Mouse (Mus musculus): Measurements from ENCODE around the gene Anapc15-ps. TPM values are rescaled to one million over a fixed set of nuclear protein-coding genes. Genes with fewer than 3 reads are reported as not detected.
"Not testable (repeated sequence)": the region's sequence is repeated elsewhere in the genome, so short reads cannot be mapped to it uniquely, and the experiment has no call there.

The Anapc15-ps gene
- polyA plus RNA-seq, 1 experiment from 2014 or later: not detected

GRCm38 (mm10) chr10:95647128-95647527 is 26.1 kb downstream of the Anapc15-ps start:
- H3K27ac ChIP-seq: no peak overlapping the region
- H3K27me3 ChIP-seq: no peaks in the 10 kb centered on the region
- no peak for ATAC-seq (ENCODE audit: low read depth)

GRCm38 (mm10) chr10:95646576-95646975 is 26.7 kb downstream of the Anapc15-ps start:
- no peak for ATAC-seq (ENCODE audit: low read depth)
- Histone ChIP-seq H3K4me1 (replicated peaks) (peaks cover 18% of the 10 kb centered on the region), H3K27me3 (no peaks in the 10 kb centered on the region), H3K4me3 (replicated peaks) (no peak overlapping the region), H3K36me3 (no peaks in the 10 kb centered on the region), H3K9me3 (replicated peaks) (no peaks in the 10 kb centered on the region), H3K9ac (no peak overlapping the region), H3K27ac (no peak overlapping the region), H3K4me2 (no peak overlapping the region)
- no peak for DNase-seq
- 71% methylated on average over 10 of the region's 10 CpGs for WGBS (ENCODE audit: insufficient replicate concordance)

More at GRCm38 (mm10) chr10:95647128-95647527, 26.1 kb downstream of the Anapc15-ps start:
- Histone ChIP-seq H3K36me3 (no peaks in the 10 kb centered on the region), H3K9me3 (replicated peaks) (no peaks in the 10 kb centered on the region), H3K4me1 (replicated peaks) (peaks cover 18% of the 10 kb centered on the region), H3K4me2 (no peak overlapping the region), H3K4me3 (replicated peaks) (no peak overlapping the region), H3K9ac (no peak overlapping the region)
- no peak for DNase-seq
- WGBS (ENCODE audit: insufficient replicate concordance): 18% methylated on average over 9 of the region's 9 CpGs

- Histone ChIP-seq H3K27ac (peak overlapping the region; percentile 4), H3K27me3 (no peaks in the 10 kb centered on the region), H3K36me3 (no peaks in the 10 kb centered on the region), H3K4me1 (replicated peaks) (peaks cover 18% of the 10 kb centered on the region), H3K9me3 (replicated peaks) (no peaks in the 10 kb centered on the region), H3K4me2 (no peak overlapping the region), H3K4me3 (replicated peaks) (no peak overlapping the region), H3K9ac (no peak overlapping the region)
- DNase-seq: no peak
- ATAC-seq (ENCODE audit: low read depth): peak; percentile 59; the same call in 1 of the 2 replicates
- 49% methylated on average over 6 of the region's 6 CpGs for WGBS (ENCODE audit: insufficient replicate concordance)
Observed at GRCm38 (mm10) chr10:95643696-95644360, 29.4 kb downstream of the Anapc15-ps start.

- Histone ChIP-seq H3K9ac (no peak overlapping the region), H3K9me3 (replicated peaks) (no peaks in the 10 kb centered on the region), H3K27me3 (no peaks in the 10 kb centered on the region), H3K27ac (no peak overlapping the region), H3K4me3 (replicated peaks) (no peak overlapping the region), H3K4me2 (no peak overlapping the region), H3K4me1 (replicated peaks) (peaks cover 18% of the 10 kb centered on the region), H3K36me3 (no peaks in the 10 kb centered on the region)
- DNase-seq (no peak), ATAC-seq (ENCODE audit: low read depth) (no peak)
- 61% methylated on average over 5 of the region's 5 CpGs for WGBS (ENCODE audit: insufficient replicate concordance)
Observed at GRCm38 (mm10) chr10:95643042-95643441, 30.2 kb downstream of the Anapc15-ps start.

- H3K27ac ChIP-seq: no peak overlapping the region
- no peaks in the 10 kb centered on the region for H3K9me3 ChIP-seq (replicated peaks)
- no peak overlapping the region for H3K4me3 ChIP-seq (replicated peaks)
- H3K36me3 ChIP-seq: no peaks in the 10 kb centered on the region
- H3K4me2 ChIP-seq: no peak overlapping the region
- ATAC-seq (ENCODE audit: low read depth) (no peak), DNase-seq (no peak)
- no peak overlapping the region for H3K9ac ChIP-seq
- H3K4me1 ChIP-seq (replicated peaks): peaks cover 10% of the 10 kb centered on the region
- 71% methylated on average over 5 of the region's 5 CpGs for WGBS (ENCODE audit: insufficient replicate concordance)
- no peaks in the 10 kb centered on the region for H3K27me3 ChIP-seq
Observed at GRCm38 (mm10) chr10:95641335-95641734, 31.9 kb downstream of the Anapc15-ps start.

- no peaks in the 10 kb centered on the region for H3K36me3 ChIP-seq
- 54% methylated on average over 5 of the region's 5 CpGs for WGBS (ENCODE audit: insufficient replicate concordance)
- no peak for ATAC-seq (ENCODE audit: low read depth)
Observed at GRCm38 (mm10) chr10:95639429-95639828, 33.8 kb downstream of the Anapc15-ps start.

GRCm38 (mm10) chr10:95634751-95635150 is 38.5 kb downstream of the Anapc15-ps start:
- no peak overlapping the region for H3K4me2 ChIP-seq
- peaks cover 31% of the 10 kb centered on the region for H3K4me1 ChIP-seq (replicated peaks)
- H3K27me3 ChIP-seq: no peaks in the 10 kb centered on the region
- ATAC-seq (ENCODE audit: low read depth) (0 out of 2 replicates have a peak, but pooled peaks have one; percentile 21), DNase-seq (peak; percentile 56)
- H3K36me3 ChIP-seq: no peaks in the 10 kb centered on the region
- H3K9ac ChIP-seq: no peak overlapping the region
- H3K27ac ChIP-seq: no peak overlapping the region
- WGBS (ENCODE audit: insufficient replicate concordance): 74% methylated on average over 15 of the region's 15 CpGs
- H3K9me3 ChIP-seq (replicated peaks): no peaks in the 10 kb centered on the region
- no peak overlapping the region for H3K4me3 ChIP-seq (replicated peaks)

More at GRCm38 (mm10) chr10:95639429-95639828, 33.8 kb downstream of the Anapc15-ps start:
- H3K4me3 ChIP-seq (replicated peaks): no peak overlapping the region
- H3K4me1 ChIP-seq (replicated peaks): peaks cover 10% of the 10 kb centered on the region
- no peaks in the 10 kb centered on the region for H3K9me3 ChIP-seq (replicated peaks)
- no peaks in the 10 kb centered on the region for H3K27me3 ChIP-seq
- H3K4me2 ChIP-seq: no peak overlapping the region
- no peak overlapping the region for H3K27ac ChIP-seq
- DNase-seq: no peak
- H3K9ac ChIP-seq: no peak overlapping the region

- ATAC-seq (ENCODE audit: low read depth): no peak
- no peak overlapping the region for H3K4me3 ChIP-seq (replicated peaks)
- H3K4me1 ChIP-seq (replicated peaks): peaks cover 32% of the 10 kb centered on the region
- no peak for DNase-seq
- H3K27me3 ChIP-seq: no peaks in the 10 kb centered on the region
- 70% methylated on average over 9 of the region's 9 CpGs for WGBS (ENCODE audit: insufficient replicate concordance)
- no peak overlapping the region for H3K9ac ChIP-seq
- H3K36me3 ChIP-seq: no peaks in the 10 kb centered on the region
- no peaks in the 10 kb centered on the region for H3K9me3 ChIP-seq (replicated peaks)
- no peak overlapping the region for H3K4me2 ChIP-seq
- no peak overlapping the region for H3K27ac ChIP-seq
Observed at GRCm38 (mm10) chr10:95634261-95634660, 39.0 kb downstream of the Anapc15-ps start.

- H3K4me3 ChIP-seq (replicated peaks): no peak overlapping the region
- H3K4me2 ChIP-seq: peak overlapping the region; percentile 48
- H3K9me3 ChIP-seq (replicated peaks): no peaks in the 10 kb centered on the region
- no peaks in the 10 kb centered on the region for H3K36me3 ChIP-seq
- ATAC-seq (ENCODE audit: low read depth): peak; percentile 92
- WGBS (ENCODE audit: insufficient replicate concordance): 47% methylated on average over 2 of the region's 2 CpGs
- DNase-seq: peak; percentile 75
- peak overlapping the region; percentile 82 for H3K27ac ChIP-seq
- H3K4me1 ChIP-seq (replicated peaks): peaks cover 39% of the 10 kb centered on the region
- H3K27me3 ChIP-seq: no peaks in the 10 kb centered on the region
- peak overlapping the region; percentile 42 for H3K9ac ChIP-seq
Observed at GRCm38 (mm10) chr10:95631568-95631967, 41.7 kb downstream of the Anapc15-ps start.

GRCm38 (mm10) chr10:95630726-95631345 is 42.4 kb downstream of the Anapc15-ps start:
- ATAC-seq (ENCODE audit: low read depth) (0 out of 2 replicates have a peak, but pooled peaks have one; percentile 18), DNase-seq (no peak)
- Histone ChIP-seq H3K4me1 (replicated peaks) (peaks cover 39% of the 10 kb centered on the region), H3K27me3 (no peaks in the 10 kb centered on the region), H3K36me3 (no peaks in the 10 kb centered on the region), H3K9ac (peak overlapping the region; percentile 28), H3K9me3 (replicated peaks) (no peaks in the 10 kb centered on the region), H3K4me2 (peak overlapping the region; percentile 48), H3K4me3 (replicated peaks) (0 out of 2 replicates have a peak overlapping the region, but pooled peaks have one; percentile 16), H3K27ac (peak overlapping the region; percentile 82)
- WGBS (ENCODE audit: insufficient replicate concordance): 63% methylated on average over 10 of the region's 10 CpGs

- H3K9ac ChIP-seq; H3K9me3 ChIP-seq (replicated peaks); H3K27me3 ChIP-seq; H3K36me3 ChIP-seq; H3K4me3 ChIP-seq (replicated peaks); ATAC-seq (ENCODE audit: low read depth): not testable (repeated sequence)
- Histone ChIP-seq H3K4me2 (peak overlapping the region; percentile 48; the same call in 1 of the 2 replicates), H3K27ac (peak overlapping the region; percentile 82), H3K4me1 (replicated peaks) (peaks cover 39% of the 10 kb centered on the region)
- 60% methylated on average over 4 of the region's 4 CpGs for WGBS (ENCODE audit: insufficient replicate concordance)
- DNase-seq: peak; percentile 26
Observed at GRCm38 (mm10) chr10:95630166-95630565, 43.1 kb downstream of the Anapc15-ps start.
